Mouse (Mus musculus) G1E (cell line): Measurements from ENCODE around the gene Actr1b. TPM values are rescaled to one million over a fixed set of nuclear protein-coding genes. Genes with fewer than 3 reads are reported as not detected.
A peak's percentile ranks its signal among the peaks of the same experiment; 100 is the strongest.

Experiments
- ATAC-seq: 2 replicates; pipeline ENCODE4 v1.8.0; 2016; ENCODE audit warnings: mild to moderate bottlenecking; ENCODE audit not compliant: insufficient number of reproducible peaks, poor library complexity, low FRiP score, severe bottlenecking; ENCODE audit errors: extremely low read depth
- DNase-seq: peaks from one replicate; pipeline ENCODE4 v3.0.0; 2012; ENCODE audit warnings: low spot score
- H3K27me3 ChIP-seq: 2 replicates; pipeline ENCODE4 v1.6.1; 2012; ENCODE audit warnings: mild to moderate bottlenecking, low read length, inconsistent platforms; ENCODE audit not compliant: insufficient read depth
- H3K36me3 ChIP-seq: replicated peaks from 2 replicates; pipeline ENCODE3; 2012; ENCODE audit warnings: mild to moderate bottlenecking, inconsistent platforms
- H3K4me1 ChIP-seq: 2 replicates; pipeline ENCODE4 v1.6.1; 2012; ENCODE audit warnings: low read depth, low read length, inconsistent platforms, mixed read lengths; ENCODE audit not compliant: insufficient read depth
- H3K4me3 ChIP-seq: 2 replicates; pipeline ENCODE4 v1.5.1; 2012; ENCODE audit warnings: low read depth, mild to moderate bottlenecking, inconsistent platforms, low read length, moderate library complexity, mixed read lengths
- H3K9me3 ChIP-seq: replicated peaks from 2 replicates; pipeline ENCODE4 v1.6.1; 2012; ENCODE audit warnings: inconsistent platforms
- CTCF ChIP-seq: IDR thresholded peaks from 2 replicates; pipeline ENCODE4 v1.5.1; 2012; ENCODE audit warnings: low read depth, low read length, inconsistent platforms, mixed read lengths
- GATA1 ChIP-seq: IDR thresholded peaks from 2 replicates; pipeline ENCODE4 v1.6.1; 2012; ENCODE audit warnings: borderline replicate concordance, low read length, inconsistent platforms, mixed read lengths
- GATA2 ChIP-seq: IDR thresholded peaks from 2 replicates; pipeline ENCODE4 v1.6.1; 2012; ENCODE audit warnings: low read depth, low read length, inconsistent platforms, borderline replicate concordance
- POLR2AphosphoS5 ChIP-seq: IDR thresholded peaks from 2 replicates; pipeline ENCODE4 v1.6.1; 2012; ENCODE audit warnings: low read depth, low read length, inconsistent platforms; ENCODE audit not compliant: insufficient replicate concordance
- TAL1 ChIP-seq: conservative IDR thresholded peaks from 2 replicates; pipeline ENCODE4 v1.6.1; 2012; ENCODE audit warnings: low read depth, low read length, inconsistent platforms, mixed read lengths
- polyA plus RNA-seq: library from polyadenylated mRNA; stranded (reverse); fragments of >175 nt; gene quantifications from 2 replicates; pipeline ENCODE4 v1.2.3, GENCODE M21; 2012
- total RNA-seq, 2 experiments: library from RNA; stranded (forward) in 1 of 2; stranded (reverse) in 1 of 2; fragments of 200-1000 nt in 1 of 2; fragments of >200 nt in 1 of 2; fragmentation: Nextera tagmentation in 1 of 2; gene quantifications; 2 replicates each; pipeline ENCODE4 v1.2.3; 2014 to 2017

The Actr1b gene
- total and polyA plus RNA-seq, 3 experiments = 50.8 to 87.4 (median 68.0) TPM

- DNase-seq (peak; percentile 62), ATAC-seq (no peak; the same call in 1 of the 2 replicates)
- Histone ChIP-seq H3K4me3 (peak overlapping the region; percentile 85), H3K36me3 (peaks cover 45% of the 10 kb centered on the region), H3K27me3 (peaks cover 3% of the 10 kb centered on the region), H3K4me1 (peaks cover 31% of the 10 kb centered on the region), H3K9me3 (peaks cover 10% of the 10 kb centered on the region)
- TF ChIP-seq TAL1 = no peak
- TF ChIP-seq CTCF = 0 out of 2 replicates have a peak, but pooled peaks have one; percentile 34
Observed at GRCm38 (mm10) chr1:36709055-36709853, 5.0 kb downstream of the Actr1b start.

- ATAC-seq (no peak), DNase-seq (no peak)
- H3K4me1 ChIP-seq = peaks cover 32% of the 10 kb centered on the region
- H3K9me3 ChIP-seq = peaks cover 4% of the 10 kb centered on the region; the same call in 1 of the 2 replicates
- H3K4me3 ChIP-seq = peak overlapping the region; percentile 85
- H3K27me3 ChIP-seq = no peaks in the 10 kb centered on the region
- H3K36me3 ChIP-seq = peaks cover 52% of the 10 kb centered on the region
- no peak for TF ChIP-seq GATA2
- no peak for TF ChIP-seq CTCF
- no peak for TF ChIP-seq GATA1
- no peak for TF ChIP-seq TAL1
- no peak for TF ChIP-seq POLR2AphosphoS5
Observed at GRCm38 (mm10) chr1:36708626-36709025, 5.6 kb downstream of the Actr1b start.

- TF ChIP-seq CTCF (no peak), POLR2AphosphoS5 (no peak), GATA1 (no peak), TAL1 (no peak), GATA2 (no peak)
- DNase-seq (no peak), ATAC-seq (no peak)
- Histone ChIP-seq H3K36me3 (peaks cover 60% of the 10 kb centered on the region), H3K4me3 (peak overlapping the region; percentile 85; the same call in 1 of the 2 replicates), H3K9me3 (no peaks in the 10 kb centered on the region), H3K4me1 (peaks cover 34% of the 10 kb centered on the region), H3K27me3 (no peaks in the 10 kb centered on the region)
Observed at GRCm38 (mm10) chr1:36707797-36708196, 6.4 kb downstream of the Actr1b start.

- DNase-seq = no peak
- no peaks in the 10 kb centered on the region for H3K27me3 ChIP-seq
- H3K4me3 ChIP-seq = no peak overlapping the region
- ATAC-seq = no peak
- H3K36me3 ChIP-seq = peaks cover 66% of the 10 kb centered on the region
- H3K9me3 ChIP-seq = no peaks in the 10 kb centered on the region
- peaks cover 34% of the 10 kb centered on the region for H3K4me1 ChIP-seq
- TF ChIP-seq POLR2AphosphoS5 (no peak), GATA2 (no peak), TAL1 (no peak), CTCF (no peak), GATA1 (no peak)
Observed at GRCm38 (mm10) chr1:36707166-36707565, 7.1 kb downstream of the Actr1b start.

- no peak for TF ChIP-seq GATA1
- TF ChIP-seq GATA2 = no peak
- TF ChIP-seq POLR2AphosphoS5 = peak; percentile 86
- TF ChIP-seq CTCF = no peak
- Histone ChIP-seq H3K9me3 (no peaks in the 10 kb centered on the region), H3K4me3 (no peak overlapping the region), H3K4me1 (peaks cover 22% of the 10 kb centered on the region), H3K27me3 (no peaks in the 10 kb centered on the region), H3K36me3 (peaks cover 92% of the 10 kb centered on the region)
- no peak for DNase-seq
- ATAC-seq = no peak
Observed at GRCm38 (mm10) chr1:36697030-36697429, 17.2 kb downstream of the Actr1b start.

- H3K4me3 ChIP-seq = no peak overlapping the region
- TF ChIP-seq TAL1 (no peak), GATA2 (no peak), GATA1 (no peak), POLR2AphosphoS5 (no peak), CTCF (no peak)
- DNase-seq (no peak), ATAC-seq (no peak)
- no peaks in the 10 kb centered on the region for H3K9me3 ChIP-seq
- H3K27me3 ChIP-seq = no peaks in the 10 kb centered on the region
- H3K36me3 ChIP-seq = peaks cover 86% of the 10 kb centered on the region
- peaks cover 24% of the 10 kb centered on the region for H3K4me1 ChIP-seq
Observed at GRCm38 (mm10) chr1:36696411-36696810, 17.8 kb downstream of the Actr1b start.
